Mouse (Mus musculus) bone marrow, adult 2 months (tissue): ENCODE measurements around the gene Mroh9.

Experiments
- CTCF ChIP-seq: fragments of 200-500 bp; IDR thresholded peaks from 2 replicates; pipeline ENCODE4 v1.5.1; 2011; ENCODE audit warnings: low read length, control low read depth; ENCODE audit not compliant: control insufficient read depth, insufficient read depth
- POLR2A ChIP-seq: fragments of 200-500 bp; IDR thresholded peaks from 2 replicates; pipeline ENCODE4 v1.6.1; 2011; ENCODE audit warnings: low read depth, mild to moderate bottlenecking, control low read depth, low read length, borderline replicate concordance; ENCODE audit not compliant: control insufficient read depth

GRCm38 (mm10) chr1:162986121-162986748, 99.2 kb downstream of the Mroh9 start:
- TF ChIP-seq CTCF (no peak), POLR2A (no peak)
